9 mouse cellular contexts compared by ENCODE assay signal in the genomic region with DNA sequence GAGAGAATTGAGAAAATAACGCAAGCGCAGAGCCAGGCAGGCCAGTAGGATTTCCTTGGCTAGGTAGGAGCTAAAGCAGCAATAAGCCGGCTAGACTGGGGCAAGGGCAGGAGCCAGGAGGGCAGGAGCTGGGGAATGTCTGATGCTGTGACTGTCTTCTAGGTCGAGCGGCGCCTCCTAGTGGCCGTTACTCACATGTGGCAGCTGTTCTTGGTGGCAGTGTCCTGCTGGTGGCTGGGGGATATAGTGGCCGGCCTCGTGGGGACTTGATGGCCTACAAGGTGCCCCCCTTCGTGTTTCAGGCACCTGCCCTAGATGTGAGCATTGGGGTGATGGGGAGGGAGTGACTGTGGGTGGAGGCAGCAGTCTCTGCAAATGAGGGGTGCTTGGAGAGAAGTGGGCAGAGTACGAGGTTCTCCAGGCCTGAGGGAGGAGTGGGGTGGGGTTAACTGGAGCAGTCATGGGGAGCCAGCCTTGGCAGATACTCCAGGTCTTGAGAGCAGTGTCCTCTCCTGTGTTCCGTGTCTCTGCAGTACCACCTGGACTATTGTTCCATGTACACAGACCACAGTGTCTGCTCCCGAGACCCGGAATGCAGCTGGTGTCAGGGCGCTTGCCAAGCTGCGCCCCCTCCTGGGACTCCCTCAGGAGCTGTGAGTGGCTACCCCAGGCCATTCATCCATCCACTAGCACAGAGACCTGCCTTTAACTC. TPM values are rescaled to one million over a fixed set of nuclear protein-coding genes. Genes with fewer than 3 reads are reported as not detected.
DNase-seq lines count a peak whose midpoint lies in the region; ATAC-seq lines count a peak whose summit lies in the region.
"Had no signal": no experiment of that assay in that cellular context is flagged by ENCODE, and none has a peak within 500 bp of the region (broad histone marks: within the 10 kb centered on the region; RNA-seq: fewer than 3 reads in every experiment).

No protein-coding gene starts in this region.

- no peaks in the 10 kb centered on the region for H3K9me3 ChIP-seq in heart, embryonic 12.5 days (replicated peaks)
- H3K9me3 ChIP-seq in kidney, embryonic 16.5 days (ENCODE audit: low read length), result no peaks in the 10 kb centered on the region
- H3K9me3 ChIP-seq in liver, embryonic 11.5 days (ENCODE audit: control insufficient read depth, low read length), result no peaks in the 10 kb centered on the region

- H3K4me1 ChIP-seq in heart, embryonic 12.5 days (replicated peaks), result no peaks in the 10 kb centered on the region
- peaks cover 10% of the 10 kb centered on the region; the same call in 1 of the 2 replicates for H3K4me1 ChIP-seq in kidney, embryonic 16.5 days (ENCODE audit: insufficient read depth, low read length)
- peaks cover 2% of the 10 kb centered on the region; the same call in 1 of the 2 replicates for H3K4me1 ChIP-seq in liver, embryonic 11.5 days (replicated peaks; ENCODE audit: control insufficient read depth, insufficient read depth, low read length)

- H3K36me3 ChIP-seq in heart, embryonic 12.5 days, result peaks cover 57% of the 10 kb centered on the region
- peaks cover 44% of the 10 kb centered on the region for H3K36me3 ChIP-seq in kidney, embryonic 16.5 days (ENCODE audit: insufficient read depth, low read length)
- peaks cover 9% of the 10 kb centered on the region; the same call in 1 of the 2 replicates for H3K36me3 ChIP-seq in liver, embryonic 11.5 days (ENCODE audit: control insufficient read depth, insufficient read depth, low read length)

- peak; percentile 82 for ATAC-seq in erythroblast, adult 5-6 weeks (replicated peaks; ENCODE audit: low FRiP score, poor library complexity, severe bottlenecking)
- peak; percentile 38 for ATAC-seq in heart, embryonic 12.5 days (ENCODE audit: insufficient number of reproducible peaks, low FRiP score)
- ATAC-seq in kidney, embryonic 16.5 days (ENCODE audit: low FRiP score, low TSS enrichment), result peak; percentile 77; the same call in 1 of the 2 replicates
- ATAC-seq in liver, embryonic 11.5 days (replicated peaks; ENCODE audit: low FRiP score), result peak; percentile 65; the same call in 1 of the 2 replicates

- no peak overlapping the region for H3K4me3 ChIP-seq in heart, embryonic 12.5 days
- H3K4me3 ChIP-seq in kidney, embryonic 16.5 days (ENCODE audit: low read length), result no peak overlapping the region
- H3K4me3 ChIP-seq in liver, embryonic 11.5 days (ENCODE audit: low read depth, low read length), result no peak overlapping the region

- no peaks in the 10 kb centered on the region for H3K27me3 ChIP-seq in heart, embryonic 12.5 days (replicated peaks)
- H3K27me3 ChIP-seq in kidney, embryonic 16.5 days (ENCODE audit: insufficient read depth, low read length), result no peaks in the 10 kb centered on the region
- no peaks in the 10 kb centered on the region for H3K27me3 ChIP-seq in liver, embryonic 11.5 days (replicated peaks; ENCODE audit: control insufficient read depth, insufficient read depth, low read length)

- H3K27ac ChIP-seq in heart, embryonic 12.5 days (ENCODE audit: poor library complexity, severe bottlenecking), result no peak overlapping the region
- H3K27ac ChIP-seq in kidney, embryonic 16.5 days (ENCODE audit: low read length), result no peak overlapping the region
- H3K27ac ChIP-seq in liver, embryonic 11.5 days (ENCODE audit: low read depth, low read length), result no peak overlapping the region

- 0 out of 2 replicates have a peak overlapping the region, but pooled peaks have one; percentile 25 for H3K9ac ChIP-seq in heart, embryonic 12.5 days
- H3K9ac ChIP-seq in kidney, embryonic 16.5 days (replicated peaks; ENCODE audit: low read length), result no peak overlapping the region
- H3K9ac ChIP-seq in liver, embryonic 11.5 days (ENCODE audit: low read depth, low read length), result no peak overlapping the region

- H3K4me2 ChIP-seq in heart, embryonic 12.5 days, result no peak overlapping the region
- H3K4me2 ChIP-seq in kidney, embryonic 16.5 days (replicated peaks; ENCODE audit: low read depth, low read length), result no peak overlapping the region
- no peak overlapping the region for H3K4me2 ChIP-seq in liver, embryonic 11.5 days

- 41% methylated on average over 16 of the region's 16 CpGs for WGBS in heart, embryonic 12.5 days
- WGBS in kidney, embryonic 16.5 days, result 41% methylated on average over 16 of the region's 16 CpGs
- WGBS in liver, embryonic 11.5 days, result 42% methylated on average over 16 of the region's 16 CpGs

- DNase-seq in CD4-positive helper T cell, adult 2 months (ENCODE audit: low read depth, low spot score), result peak; percentile 74
- peak; percentile 53 to 61 for DNase-seq in adrenal gland, postnatal 4 days (ENCODE audit: low spot score in 2 of 2)
- DNase-seq in liver, embryonic 11.5 days (ENCODE audit: low spot score), result peak; percentile 58
- DNase-seq in naive thymus-derived CD4-positive, alpha-beta T cell, adult 2 months (ENCODE audit: low read depth), result peak; percentile 83
- DNase-seq in telencephalon, adult 2 months (ENCODE audit: low read depth, low spot score), result peak; percentile 29

RNA-seq across cellular contexts. Expression of a gene that starts 16.8 kb away (rescaled TPM):
- 10 to 100 TPM; 51.4 to 55.6 TPM for total RNA-seq in adrenal gland, postnatal 4 days (2021)
- total RNA-seq in erythroblast, adult 5-6 weeks (2015; ENCODE audit: low replicate concordance), result 0.19 and 0.42 TPM in 2 replicates
- total RNA-seq in erythroblast, adult 5-6 weeks (2017; ENCODE audit: low replicate concordance), result 0.14 TPM in 1 of 2 replicates, not detected in the other
- 10.3 and 10.8 TPM in 2 replicates for polyA plus RNA-seq in heart, embryonic 12.5 days (2016; fragmentation: Nextera tagmentation; extraction: Ambion mirVana)
- polyA plus RNA-seq in kidney, embryonic 16.5 days (2015; fragmentation: Nextera tagmentation; extraction: Ambion mirVana), result 16.9 and 18.2 TPM in 2 replicates
- polyA plus RNA-seq in liver, embryonic 11.5 days (2014; fragmentation: Nextera tagmentation; extraction: Ambion mirVana), result 5.1 and 5.5 TPM in 2 replicates

RNA-seq across cellular contexts. Expression of a gene that starts 27.8 kb away (rescaled TPM):
- total RNA-seq in adrenal gland, postnatal 4 days (2021), result 1 to 10 TPM; 4.0 to 5.4 TPM
- total RNA-seq in erythroblast, adult 5-6 weeks (2015; ENCODE audit: low replicate concordance), result not detected in 2 replicates
- total RNA-seq in erythroblast, adult 5-6 weeks (2017; ENCODE audit: low replicate concordance), result not detected in 2 replicates
- polyA plus RNA-seq in heart, embryonic 12.5 days (2016; fragmentation: Nextera tagmentation; extraction: Ambion mirVana), result 0.23 and 0.30 TPM in 2 replicates
- 0.10 and 0.67 TPM in 2 replicates for polyA plus RNA-seq in kidney, embryonic 16.5 days (2015; fragmentation: Nextera tagmentation; extraction: Ambion mirVana)
- polyA plus RNA-seq in liver, embryonic 11.5 days (2014; fragmentation: Nextera tagmentation; extraction: Ambion mirVana), result 0.16 and 0.32 TPM in 2 replicates

RNA-seq across cellular contexts. Expression of a gene that starts 32.5 kb away (rescaled TPM):
- not detected for total RNA-seq in adrenal gland, postnatal 4 days (2021)
- total RNA-seq in erythroblast, adult 5-6 weeks (2015; ENCODE audit: low replicate concordance), result not detected in 2 replicates
- total RNA-seq in erythroblast, adult 5-6 weeks (2017; ENCODE audit: low replicate concordance), result not detected in 2 replicates
- not detected in 2 replicates for polyA plus RNA-seq in heart, embryonic 12.5 days (2016; fragmentation: Nextera tagmentation; extraction: Ambion mirVana)
- polyA plus RNA-seq in kidney, embryonic 16.5 days (2015; fragmentation: Nextera tagmentation; extraction: Ambion mirVana), result 0.84 and 0.98 TPM in 2 replicates
- 0.32 and 0.68 TPM in 2 replicates for polyA plus RNA-seq in liver, embryonic 11.5 days (2014; fragmentation: Nextera tagmentation; extraction: Ambion mirVana)

RNA-seq across cellular contexts. Expression of a gene that starts 35.8 kb away (rescaled TPM):
- total RNA-seq in adrenal gland, postnatal 4 days (2021), result not detected
- not detected in 2 replicates for total RNA-seq in erythroblast, adult 5-6 weeks (2015; ENCODE audit: low replicate concordance)
- total RNA-seq in erythroblast, adult 5-6 weeks (2017; ENCODE audit: low replicate concordance), result not detected in 2 replicates
- polyA plus RNA-seq in heart, embryonic 12.5 days (2016; fragmentation: Nextera tagmentation; extraction: Ambion mirVana), result not detected in 2 replicates
- 1.4 TPM in 1 of 2 replicates, not detected in the other for polyA plus RNA-seq in kidney, embryonic 16.5 days (2015; fragmentation: Nextera tagmentation; extraction: Ambion mirVana)
- not detected in 2 replicates for polyA plus RNA-seq in liver, embryonic 11.5 days (2014; fragmentation: Nextera tagmentation; extraction: Ambion mirVana)
- polyA plus RNA-seq: frontal cortex, adult 2 months had no signal

RNA-seq across cellular contexts. Expression of a gene that starts 36.0 kb away (rescaled TPM):
- 10 to 100 TPM; 62.9 to 70.0 TPM for total RNA-seq in adrenal gland, postnatal 4 days (2021)
- 1.9 and 2.9 TPM in 2 replicates for total RNA-seq in erythroblast, adult 5-6 weeks (2015; ENCODE audit: low replicate concordance)
- total RNA-seq in erythroblast, adult 5-6 weeks (2017; ENCODE audit: low replicate concordance), result 0.98 TPM in 1 of 2 replicates, not detected in the other
- polyA plus RNA-seq in heart, embryonic 12.5 days (2016; fragmentation: Nextera tagmentation; extraction: Ambion mirVana), result 127 and 131 TPM in 2 replicates
- 197 and 199 TPM in 2 replicates for polyA plus RNA-seq in kidney, embryonic 16.5 days (2015; fragmentation: Nextera tagmentation; extraction: Ambion mirVana)
- polyA plus RNA-seq in liver, embryonic 11.5 days (2014; fragmentation: Nextera tagmentation; extraction: Ambion mirVana), result 104 and 106 TPM in 2 replicates

Comparison
In these comparisons a context has a peak if more than half of its experiments do, and no peak if none do; other contexts are left out.
1. DNase-seq: peak in every context shown above with its lines; median percentile 83 in naive thymus-derived CD4-positive, alpha-beta T cell, adult 2 months; 74 in CD4-positive helper T cell, adult 2 months; 58 in liver, embryonic 11.5 days; 57 in adrenal gland, postnatal 4 days; 29 in telencephalon, adult 2 months.